Mouse (Mus musculus): ENCODE results near the gene Ankrd11. TPM values are rescaled to one million over a fixed set of nuclear protein-coding genes. Genes with fewer than 3 reads are reported as not detected.
A peak's percentile ranks its signal among the peaks of the same experiment; 100 is the strongest.

Gene Ankrd11
- polyA plus RNA-seq (2016; fragmentation: Nextera tagmentation; extraction: Ambion mirVana): 64.9 and 66.5 TPM in 2 replicates

DNA sequence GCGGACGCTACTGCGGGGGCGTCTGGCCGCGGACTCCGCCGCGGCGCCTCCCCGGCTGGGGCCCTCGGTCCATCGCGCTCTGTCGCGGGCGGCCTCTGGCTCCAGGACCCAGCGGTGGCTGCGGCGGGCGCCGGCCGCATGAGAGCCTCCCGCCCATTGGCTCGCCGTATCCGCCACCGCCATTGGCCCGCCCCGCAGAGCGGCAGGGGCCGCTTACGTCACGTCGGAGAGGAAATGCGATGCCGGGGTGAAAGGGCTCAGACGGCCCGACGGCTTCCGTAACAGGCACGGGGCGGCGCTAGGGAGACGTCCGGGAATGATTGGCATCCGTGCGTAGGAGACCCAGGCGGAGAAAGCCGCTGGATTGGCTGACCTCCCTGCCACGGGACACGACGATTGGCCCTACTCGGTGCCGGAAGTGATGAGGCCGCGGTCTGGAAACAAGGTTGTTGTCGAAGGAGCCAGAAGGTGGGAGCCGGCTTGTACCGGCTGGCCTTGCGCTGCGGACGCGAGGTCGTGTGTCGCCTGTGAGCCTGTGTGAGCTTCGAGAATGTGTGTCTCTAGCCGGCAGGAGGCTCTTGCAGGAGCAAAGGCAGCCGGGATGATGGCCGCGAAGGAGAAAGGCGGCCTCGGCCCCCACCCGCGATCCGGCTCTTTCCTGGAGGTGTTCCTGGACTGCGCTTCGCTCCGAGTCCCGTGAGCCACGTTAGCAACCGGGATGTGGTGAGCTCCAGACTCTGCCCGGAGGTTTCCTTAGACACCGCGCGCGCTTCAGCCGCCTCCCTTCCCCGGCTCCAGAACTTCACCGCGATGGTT is at the start of gene Ankrd11:
Gene Ankrd11 (minus strand): TSS at position 120 of the 816 bp plus-strand sequence.
- peak within 1 kb of the TSS; percentile 69 for H3K4me3 ChIP-seq
- ATAC-seq (ENCODE audit: low FRiP score, low read depth): peak; percentile 97
- under 1% methylated on average over 86 of the region's 91 CpGs for whole genome bisulfite sequencing
- H3K4me1 ChIP-seq: peaks cover 42% of the 10 kb centered on the region
- H3K4me2 ChIP-seq (replicated peaks): peak within 1 kb of the TSS; percentile 80
- no peaks in the 10 kb centered on the region for H3K27me3 ChIP-seq
- 0 out of 2 replicates have a peak, but pooled peaks cover 3% of the 10 kb centered on the region for H3K36me3 ChIP-seq
- H3K9ac ChIP-seq (replicated peaks): peak within 1 kb of the TSS; percentile 97
- H3K9me3 ChIP-seq: no peaks in the 10 kb centered on the region
- H3K27ac ChIP-seq (replicated peaks): peak within 1 kb of the TSS; percentile 96

DNA sequence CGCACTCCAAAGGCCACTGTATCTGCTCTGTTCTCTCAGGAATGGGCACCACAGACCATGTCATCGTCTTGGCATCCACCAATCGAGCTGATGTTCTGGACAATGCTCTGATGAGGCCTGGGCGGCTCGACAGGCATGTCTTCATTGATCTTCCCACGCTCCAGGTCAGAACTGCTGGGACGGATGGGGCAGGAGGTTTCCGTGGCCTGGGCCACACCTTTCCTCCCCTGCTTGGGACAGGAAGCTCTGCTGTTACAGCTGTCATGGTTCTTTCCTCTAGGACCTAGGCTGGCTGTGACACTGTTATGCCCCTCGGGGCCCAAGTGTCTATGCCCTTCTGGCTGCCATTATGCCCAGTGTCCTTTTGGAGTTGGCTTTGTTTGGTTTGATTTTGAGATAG is 45.2 kb upstream of the Ankrd11 start:
- WGBS: 91% methylated on average over 9 of the region's 9 CpGs
- Histone ChIP-seq H3K4me3 (no peak overlapping the region), H3K27ac (replicated peaks) (no peak overlapping the region), H3K4me1 (no peaks in the 10 kb centered on the region), H3K27me3 (no peaks in the 10 kb centered on the region), H3K4me2 (replicated peaks) (no peak overlapping the region), H3K9ac (replicated peaks) (no peak overlapping the region), H3K36me3 (peaks cover 97% of the 10 kb centered on the region), H3K9me3 (no peaks in the 10 kb centered on the region)
- no peak for ATAC-seq (ENCODE audit: low FRiP score, low read depth)

DNA sequence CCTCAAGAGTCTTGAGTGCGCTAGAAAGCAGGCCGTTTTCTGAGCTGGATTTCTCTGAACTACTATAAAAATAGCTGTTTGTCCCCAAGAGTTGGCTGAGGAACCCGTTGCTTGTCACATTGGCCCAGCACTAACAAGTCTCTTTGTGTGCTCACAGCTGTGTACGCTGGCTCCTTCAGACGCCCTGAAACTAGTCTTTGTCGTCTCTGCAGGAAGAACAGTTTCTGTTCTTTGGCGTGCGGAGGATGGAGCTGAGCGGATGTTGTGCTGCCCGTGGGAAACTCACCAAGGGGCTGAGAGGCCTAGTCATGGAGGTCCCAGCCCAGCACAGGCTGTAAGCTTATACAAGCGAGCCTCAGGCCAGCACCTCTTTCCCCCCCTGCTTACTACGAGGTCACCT is 41.5 kb upstream of the Ankrd11 start:
- Histone ChIP-seq H3K4me1 (no peaks in the 10 kb centered on the region), H3K4me3 (no peak overlapping the region), H3K27ac (replicated peaks) (no peak overlapping the region), H3K4me2 (replicated peaks) (no peak overlapping the region), H3K9me3 (no peaks in the 10 kb centered on the region), H3K27me3 (no peaks in the 10 kb centered on the region), H3K9ac (replicated peaks) (no peak overlapping the region), H3K36me3 (peaks cover 97% of the 10 kb centered on the region)
- ATAC-seq (ENCODE audit: low FRiP score, low read depth): no peak
- 90% methylated on average over 12 of the region's 12 CpGs for WGBS

DNA sequence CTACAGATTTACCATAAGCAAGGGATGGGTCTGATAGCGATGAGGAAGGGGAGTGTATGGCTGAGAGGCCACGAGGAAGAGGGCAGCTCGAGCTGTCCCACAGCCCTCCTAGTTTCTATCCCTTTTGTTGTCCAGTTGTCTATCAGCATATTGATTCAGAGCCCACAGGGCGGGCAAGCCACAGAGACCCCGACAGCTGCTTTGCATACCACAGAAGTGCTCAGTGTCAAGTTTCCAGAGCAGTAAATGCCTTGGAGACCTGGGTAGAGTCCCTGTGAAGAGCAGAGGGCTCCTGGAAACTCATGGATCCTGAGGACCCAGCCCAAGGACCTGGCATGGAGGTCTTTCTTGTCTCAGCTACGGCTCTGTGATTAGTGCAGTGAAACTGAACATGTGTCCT is 40.9 kb upstream of the Ankrd11 start:
- H3K27ac ChIP-seq (replicated peaks): no peak overlapping the region
- no peak overlapping the region for H3K4me3 ChIP-seq
- H3K9ac ChIP-seq (replicated peaks): no peak overlapping the region
- WGBS: 87% methylated on average over 6 of the region's 6 CpGs
- H3K4me2 ChIP-seq (replicated peaks): no peak overlapping the region
- no peaks in the 10 kb centered on the region for H3K9me3 ChIP-seq
- ATAC-seq (ENCODE audit: low FRiP score, low read depth): no peak
- H3K27me3 ChIP-seq: no peaks in the 10 kb centered on the region
- H3K36me3 ChIP-seq: peaks cover 94% of the 10 kb centered on the region
- no peaks in the 10 kb centered on the region for H3K4me1 ChIP-seq

DNA sequence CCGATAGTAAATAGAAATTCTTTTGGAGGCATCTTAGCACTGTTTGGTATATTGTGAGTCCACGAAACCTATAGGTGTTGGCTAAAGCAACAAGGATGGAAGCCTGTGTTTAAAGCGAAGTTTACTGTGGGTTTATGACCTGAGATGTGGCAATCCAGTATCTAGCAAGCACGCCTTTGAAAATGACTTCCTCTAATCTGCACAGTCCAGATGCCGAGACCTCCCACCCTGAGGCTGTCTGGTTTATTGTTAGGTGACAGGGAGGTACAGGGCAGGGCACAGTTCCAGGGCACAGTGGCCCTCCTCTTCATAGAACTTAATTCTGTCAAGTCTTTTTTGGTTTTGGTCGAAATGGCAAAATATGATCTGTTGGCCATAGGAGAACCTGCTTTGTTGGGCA is 35.1 kb upstream of the Ankrd11 start:
- no peak for ATAC-seq (ENCODE audit: low FRiP score, low read depth)
- Histone ChIP-seq H3K4me2 (replicated peaks) (no peak overlapping the region), H3K36me3 (peaks cover 95% of the 10 kb centered on the region), H3K9ac (replicated peaks) (no peak overlapping the region), H3K9me3 (no peaks in the 10 kb centered on the region), H3K4me3 (no peak overlapping the region), H3K27me3 (no peaks in the 10 kb centered on the region), H3K27ac (replicated peaks) (no peak overlapping the region), H3K4me1 (no peaks in the 10 kb centered on the region)
- WGBS: 92% methylated on average over 6 of the region's 6 CpGs

DNA sequence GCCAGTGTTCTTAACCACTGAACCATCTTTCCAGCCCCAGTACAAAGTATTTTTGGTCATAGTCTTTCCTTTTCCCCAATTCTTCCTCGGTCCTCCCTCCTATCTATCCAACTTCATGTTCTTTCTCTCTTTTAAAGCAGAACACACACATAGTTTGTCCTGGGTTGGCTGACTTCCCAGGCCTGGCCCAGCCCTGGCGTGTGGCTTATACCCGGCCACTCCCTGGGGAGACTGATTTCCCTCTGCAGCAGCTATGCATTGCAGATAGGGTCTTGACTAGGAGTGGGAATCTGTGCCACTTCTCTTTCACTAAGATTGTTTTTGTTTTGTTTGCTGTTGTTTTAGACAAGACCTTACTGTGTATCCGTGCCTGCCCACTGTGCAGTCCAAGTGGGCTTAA is 29.1 kb upstream of the Ankrd11 start:
- Histone ChIP-seq H3K4me1 (peaks cover 12% of the 10 kb centered on the region), H3K9me3 (no peaks in the 10 kb centered on the region), H3K9ac (replicated peaks) (no peak overlapping the region), H3K36me3 (peaks cover 51% of the 10 kb centered on the region), H3K4me3 (no peak overlapping the region), H3K27ac (replicated peaks) (no peak overlapping the region), H3K27me3 (no peaks in the 10 kb centered on the region), H3K4me2 (replicated peaks) (no peak overlapping the region)
- no peak for ATAC-seq (ENCODE audit: low FRiP score, low read depth)
- WGBS: 89% methylated on average over 4 of the region's 4 CpGs

DNA sequence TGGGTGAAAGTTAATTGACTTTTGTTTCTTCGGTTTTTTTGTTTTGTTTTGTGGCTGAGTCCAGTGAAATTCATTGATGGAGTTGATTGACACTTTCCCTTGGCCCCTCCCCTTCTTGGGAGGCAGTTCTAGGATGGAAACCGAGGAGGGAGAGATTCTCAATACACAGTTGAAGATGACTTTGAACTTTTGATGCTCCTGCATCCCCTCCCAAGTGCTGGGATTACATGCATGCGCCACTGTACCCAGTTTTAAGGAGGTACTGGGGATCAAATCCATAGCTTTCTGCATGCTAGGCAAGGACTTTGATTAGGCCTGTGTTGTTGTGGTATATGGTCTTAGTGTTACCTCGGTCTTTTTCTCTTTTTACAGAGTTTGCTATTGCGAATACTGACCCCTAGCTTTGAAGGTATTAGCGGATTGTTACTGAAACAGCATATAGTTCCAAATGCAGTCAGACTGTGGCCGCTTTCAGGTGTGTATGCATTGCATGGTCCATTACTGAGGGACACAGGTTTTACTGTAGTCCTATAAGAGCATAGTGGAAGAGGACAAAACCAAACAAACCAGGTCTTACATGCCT is 24.1 kb upstream of the Ankrd11 start:
- ATAC-seq (ENCODE audit: low FRiP score, low read depth): no peak
- WGBS: 45% methylated on average over 7 of the region's 7 CpGs
- peaks cover 9% of the 10 kb centered on the region for H3K36me3 ChIP-seq

DNA sequence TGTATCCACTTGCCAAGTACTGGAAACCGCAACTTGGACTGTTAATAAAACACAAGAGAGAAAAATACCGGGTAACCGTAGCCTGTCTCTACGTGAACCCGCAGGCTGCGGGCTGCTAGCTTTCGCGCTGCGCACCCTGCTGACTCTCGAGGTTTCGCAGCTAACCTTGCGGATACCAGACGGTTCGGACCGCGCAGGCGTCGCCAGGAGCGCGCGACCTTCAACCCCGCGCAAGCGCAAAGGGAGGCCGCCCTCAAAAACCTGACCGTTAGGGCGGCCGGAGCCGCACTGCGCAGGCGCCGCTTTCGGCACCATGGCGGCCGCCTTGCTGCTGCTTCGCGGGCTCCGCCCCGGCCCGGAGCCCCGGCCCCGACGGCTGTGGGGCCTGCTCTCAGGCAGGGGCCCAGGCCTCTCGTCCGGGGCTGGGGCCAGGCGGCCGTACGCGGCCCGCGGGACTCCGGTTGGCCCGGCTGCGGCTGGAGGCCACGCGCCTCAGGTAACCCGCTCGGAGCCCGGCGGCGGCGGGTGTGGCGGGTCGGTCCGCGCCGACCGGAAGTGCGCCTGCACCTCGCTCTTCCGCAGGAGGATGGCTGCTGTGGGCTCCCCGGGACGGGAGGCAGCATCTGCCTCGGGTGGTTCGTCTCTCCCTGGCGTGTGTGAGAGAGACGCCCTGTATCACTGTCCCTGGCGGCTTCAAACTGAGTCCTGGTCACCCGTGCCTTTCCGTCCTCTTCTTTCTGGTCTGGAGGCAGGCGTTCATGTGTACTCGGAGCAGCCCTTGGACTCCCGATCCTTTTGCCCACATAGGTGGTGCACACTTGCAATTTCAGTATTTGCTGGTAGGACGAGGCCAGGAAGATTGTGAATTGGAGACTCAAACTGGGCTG is 23.4 kb upstream of the Ankrd11 start:
- peak; percentile 96 for ATAC-seq (ENCODE audit: low FRiP score, low read depth)
- Histone ChIP-seq H3K36me3 (peaks cover 9% of the 10 kb centered on the region), H3K4me2 (replicated peaks) (peak overlapping the region; percentile 80), H3K27me3 (no peaks in the 10 kb centered on the region), H3K4me1 (peaks cover 27% of the 10 kb centered on the region), H3K27ac (replicated peaks) (peak overlapping the region; percentile 91), H3K9me3 (no peaks in the 10 kb centered on the region), H3K4me3 (peak overlapping the region; percentile 97), H3K9ac (replicated peaks) (peak overlapping the region; percentile 94)
- under 1% methylated on average over 84 of the region's 84 CpGs for WGBS

More for the DNA sequence above, 24.1 kb upstream of the Ankrd11 start:
- peak overlapping the region; percentile 91 for H3K27ac ChIP-seq (replicated peaks)
- H3K27me3 ChIP-seq: no peaks in the 10 kb centered on the region
- H3K4me3 ChIP-seq: peak overlapping the region; percentile 97
- peak overlapping the region; percentile 80 for H3K4me2 ChIP-seq (replicated peaks)
- peak overlapping the region; percentile 94 for H3K9ac ChIP-seq (replicated peaks)
- no peaks in the 10 kb centered on the region for H3K9me3 ChIP-seq
- H3K4me1 ChIP-seq: peaks cover 27% of the 10 kb centered on the region

DNA sequence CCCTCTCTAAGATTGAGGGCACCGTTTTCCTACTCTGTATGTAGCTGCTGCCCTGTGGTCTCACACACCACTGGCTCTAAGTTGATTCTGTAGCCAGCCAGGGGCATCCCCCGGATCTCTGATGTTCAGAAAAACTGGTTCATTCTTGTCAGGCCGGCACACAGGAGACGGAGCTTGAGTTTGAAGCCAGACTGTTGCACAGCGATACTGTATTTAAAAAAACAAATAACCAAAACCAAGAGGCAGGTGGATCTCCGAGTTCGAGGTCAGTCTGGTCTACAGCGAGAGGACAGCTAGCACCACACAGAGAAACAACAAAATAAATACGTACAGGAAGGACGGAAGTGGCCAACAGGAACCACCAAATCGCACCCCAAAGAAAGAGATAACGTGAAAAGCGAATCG is 22.7 kb upstream of the Ankrd11 start:
- Histone ChIP-seq H3K4me3 (peak overlapping the region; percentile 97), H3K27me3 (no peaks in the 10 kb centered on the region), H3K4me1 (peaks cover 27% of the 10 kb centered on the region), H3K4me2 (replicated peaks) (peak overlapping the region; percentile 80), H3K36me3 (peaks cover 6% of the 10 kb centered on the region), H3K27ac (replicated peaks) (peak overlapping the region; percentile 91), H3K9me3 (no peaks in the 10 kb centered on the region), H3K9ac (replicated peaks) (peak overlapping the region; percentile 94)
- ATAC-seq (ENCODE audit: low FRiP score, low read depth): peak; percentile 27
- WGBS: 3% methylated on average over 14 of the region's 14 CpGs

DNA sequence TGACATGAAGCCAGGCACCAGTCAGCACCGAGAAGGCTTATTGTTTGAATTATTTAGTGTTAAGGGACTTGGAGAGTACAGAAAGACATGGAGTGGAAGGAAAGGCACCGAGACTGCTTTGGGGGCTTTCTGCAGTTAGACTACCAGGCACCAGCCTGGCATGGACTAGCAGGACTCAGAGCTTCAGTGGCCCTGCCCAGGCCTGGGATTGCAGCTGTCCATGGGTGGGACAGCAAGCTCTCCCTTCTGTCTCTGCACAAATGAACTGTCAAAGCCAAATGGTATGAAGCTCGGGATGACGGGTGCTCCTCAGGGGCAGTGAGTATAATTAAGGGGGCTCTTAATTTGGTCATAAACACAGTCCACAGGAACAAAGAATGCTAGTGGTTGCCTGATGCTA is 22.0 kb upstream of the Ankrd11 start:
- H3K4me2 ChIP-seq (replicated peaks): peak overlapping the region; percentile 80
- no peaks in the 10 kb centered on the region for H3K27me3 ChIP-seq
- H3K4me1 ChIP-seq: peaks cover 27% of the 10 kb centered on the region
- H3K4me3 ChIP-seq: 0 out of 2 replicates have a peak overlapping the region, but pooled peaks have one; percentile 97
- H3K9me3 ChIP-seq: no peaks in the 10 kb centered on the region
- ATAC-seq (ENCODE audit: low FRiP score, low read depth): no peak
- peaks cover 6% of the 10 kb centered on the region for H3K36me3 ChIP-seq
- peak overlapping the region; percentile 94; the same call in 1 of the 2 replicates for H3K9ac ChIP-seq (replicated peaks)
- WGBS: 88% methylated on average over 4 of the region's 4 CpGs
- H3K27ac ChIP-seq (replicated peaks): no peak overlapping the region

DNA sequence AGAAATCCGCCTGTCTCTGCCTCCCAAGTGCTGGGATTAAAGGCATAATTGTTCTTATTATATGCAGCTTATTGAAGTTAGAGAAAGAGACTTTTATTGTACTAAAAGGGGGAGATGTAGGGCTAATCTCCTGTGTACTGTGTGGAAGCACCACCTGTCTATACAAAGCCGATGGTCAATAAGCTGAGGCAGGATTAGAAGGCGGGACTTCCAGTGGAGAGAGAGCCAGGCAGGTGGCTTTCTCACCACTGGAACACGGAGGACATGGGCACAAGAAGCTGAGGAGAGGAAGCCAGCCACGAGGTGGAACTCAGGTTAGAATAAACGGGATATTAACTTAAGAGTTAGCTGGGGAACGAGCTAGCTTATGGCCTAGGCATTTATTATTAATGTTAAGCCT is 20.6 kb upstream of the Ankrd11 start, which contains the start of gene Spg7:
Gene Spg7 (plus strand): TSS at position 222 of the 400 bp plus-strand sequence.
- Histone ChIP-seq H3K9ac (replicated peaks) (no peak within 1 kb of the TSS), H3K9me3 (no peaks in the 10 kb centered on the region), H3K27me3 (no peaks in the 10 kb centered on the region), H3K4me1 (peaks cover 27% of the 10 kb centered on the region), H3K4me3 (no peak within 1 kb of the TSS), H3K36me3 (no peaks in the 10 kb centered on the region; the same call in 1 of the 2 replicates), H3K27ac (replicated peaks) (no peak within 1 kb of the TSS), H3K4me2 (replicated peaks) (no peak within 1 kb of the TSS)
- no peak for ATAC-seq (ENCODE audit: low FRiP score, low read depth)
- WGBS: 72% methylated on average over 7 of the region's 7 CpGs
